Comparison of ENCODE assay signal across 22 mouse cellular contexts in genomic region chr11:119554706-119555105, GRCm38 (mm10). TPM values are rescaled to one million over a fixed set of nuclear protein-coding genes. Genes with fewer than 3 reads are reported as not detected.
"Had no signal": no experiment of that assay in that cellular context is flagged by ENCODE, and none has a peak within 500 bp of the region (broad histone marks: within the 10 kb centered on the region; RNA-seq: fewer than 3 reads in every experiment).

No protein-coding gene starts in this region.

- H3K27ac ChIP-seq: hindbrain, postnatal 0 days; limb, embryonic 12.5 days; limb, embryonic 15.5 days; liver, embryonic 14.5 days; midbrain, embryonic 12.5 days; neural tube, embryonic 13.5 days; stomach, embryonic 15.5 days had no signal

- H3K36me3 ChIP-seq: limb, embryonic 12.5 days; limb, embryonic 15.5 days; midbrain, embryonic 12.5 days; neural tube, embryonic 13.5 days; stomach, embryonic 15.5 days had no signal

- ATAC-seq: hindbrain, postnatal 0 days; inflammation-experienced regulatory T-cells, adult 6 months; intestine, embryonic 16.5 days; liver, postnatal 0 days; midbrain, embryonic 16.5 days had no signal

- H3K9ac ChIP-seq: limb, embryonic 12.5 days; limb, embryonic 15.5 days; liver, embryonic 14.5 days; liver, postnatal 0 days; midbrain, embryonic 12.5 days; neural tube, embryonic 13.5 days; stomach, embryonic 15.5 days had no signal

- H3K4me2 ChIP-seq: limb, embryonic 12.5 days; limb, embryonic 15.5 days; liver, embryonic 11.5 days; midbrain, embryonic 12.5 days; neural tube, embryonic 13.5 days; stomach, embryonic 15.5 days had no signal

- H3K4me3 ChIP-seq: limb, embryonic 12.5 days; limb, embryonic 15.5 days; midbrain, embryonic 12.5 days; myocyte; neural tube, embryonic 13.5 days; stomach, embryonic 15.5 days had no signal

- H3K9me3 ChIP-seq: limb, embryonic 12.5 days; limb, embryonic 15.5 days; midbrain, embryonic 12.5 days; neural tube, embryonic 13.5 days; stomach, embryonic 15.5 days had no signal

- DNase-seq: kidney, adult 9 months; kidney, postnatal 10 days; kidney, postnatal 4 days; left cerebral cortex, postnatal 4 days; liver, postnatal 0 days; lung, postnatal 36 days; retina, postnatal 1 day; right cerebral cortex, postnatal 25 days; spleen, adult 18-20 months; thymus, postnatal 25 days had no signal

RNA-seq across cellular contexts. Expression of gene Nptx1, which starts 7.2 kb away (rescaled TPM):
- polyA plus RNA-seq: inflammation-experienced regulatory T-cells, adult 6 months; liver, embryonic 14.5 days; liver, postnatal 0 days had no signal
